Mouse (Mus musculus) lung, embryonic 15.5 days (tissue): ENCODE measurements around the gene Galnt10. TPM values are rescaled to one million over a fixed set of nuclear protein-coding genes. Genes with fewer than 3 reads are reported as not detected.

Experiments
- ATAC-seq: fragments of 200-750 bp; cut with Nextera tagmentation; 2 replicates; pipeline ENCODE4 v1.8.0; 2017; ENCODE audit warnings: moderate number of reproducible peaks, borderline replicate concordance; ENCODE audit not compliant: low FRiP score, low TSS enrichment; ENCODE audit errors: extremely low read depth
- H3K27ac ChIP-seq: fragments of 300-500 bp; sonication (generic); 2 replicates; pipeline ENCODE4 v1.5.1; 2015; ENCODE audit warnings: moderate library complexity, mild to moderate bottlenecking, inconsistent platforms
- H3K27me3 ChIP-seq: fragments of 300-500 bp; sonication (generic); 2 replicates; pipeline ENCODE4 v1.6.1; 2015; ENCODE audit warnings: inconsistent platforms
- H3K36me3 ChIP-seq: fragments of 300-500 bp; sonication (generic); 2 replicates; pipeline ENCODE4 v1.6.1; 2015; ENCODE audit warnings: inconsistent platforms
- H3K4me1 ChIP-seq: fragments of 300-500 bp; sonication (generic); 2 replicates; pipeline ENCODE4 v1.6.1; 2015; ENCODE audit warnings: inconsistent platforms
- H3K4me2 ChIP-seq: fragments of 300-500 bp; sonication (generic); 2 replicates; pipeline ENCODE4 v1.6.1; 2015; ENCODE audit warnings: inconsistent platforms, mild to moderate bottlenecking, moderate library complexity
- H3K4me3 ChIP-seq: fragments of 300-500 bp; sonication (generic); 2 replicates; pipeline ENCODE4 v1.5.1; 2015; ENCODE audit warnings: mild to moderate bottlenecking, inconsistent platforms
- H3K9ac ChIP-seq: fragments of 300-500 bp; sonication (generic); 2 replicates; pipeline ENCODE4 v1.6.1; 2015; ENCODE audit warnings: inconsistent platforms
- H3K9me3 ChIP-seq: fragments of 300-500 bp; sonication (generic); 2 replicates; pipeline ENCODE4 v1.6.1; 2016; ENCODE audit warnings: inconsistent platforms
- WGBS: fragments of 180-500 bp; shearing (Covaris S2); methylation state at CpG from one replicate; pipeline ENCODE4 v1.1.7; 2015; 5-methylcytosine and 5-hydroxymethylcytosine counted together
- polyA plus RNA-seq: library from polyadenylated mRNA; unstranded; fragments of >200 nt; fragmentation: Nextera tagmentation; extraction: Ambion mirVana; gene quantifications from 2 replicates; pipeline ENCODE4 v1.2.1, GENCODE M21; 2015

Galnt10 gene
- polyA plus RNA-seq, 1 experiment from 2014 or later = 15.3 TPM

- peak; percentile 56 for ATAC-seq
- Histone ChIP-seq H3K36me3 (no peaks in the 10 kb centered on the region), H3K9me3 (no peaks in the 10 kb centered on the region), H3K27ac (peak overlapping the region; percentile 68), H3K4me2 (peak overlapping the region; percentile 98), H3K4me1 (peaks cover 19% of the 10 kb centered on the region), H3K27me3 (no peaks in the 10 kb centered on the region), H3K4me3 (peak overlapping the region; percentile 86), H3K9ac (peak overlapping the region; percentile 86)
- WGBS = under 1% methylated on average over 30 of the region's 30 CpGs
These were observed 811 bp upstream of the Galnt10 start for GRCm38 (mm10) chr11:57644245-57645017.

GRCm38 (mm10) chr11:57645847-57646246 lies 605 bp downstream of the Galnt10 start:
- ATAC-seq = no peak
- Histone ChIP-seq H3K27ac (no peak overlapping the region), H3K9ac (peak overlapping the region; percentile 86), H3K27me3 (no peaks in the 10 kb centered on the region), H3K4me1 (peaks cover 22% of the 10 kb centered on the region), H3K9me3 (no peaks in the 10 kb centered on the region), H3K4me3 (peak overlapping the region; percentile 86), H3K36me3 (no peaks in the 10 kb centered on the region), H3K4me2 (peak overlapping the region; percentile 98)
- 13% methylated on average over 8 of the region's 8 CpGs for WGBS

- no peaks in the 10 kb centered on the region for H3K9me3 ChIP-seq
- WGBS = 16% methylated on average over 1 of the region's 1 CpGs
- H3K4me1 ChIP-seq = peaks cover 27% of the 10 kb centered on the region
- peak overlapping the region; percentile 98 for H3K4me2 ChIP-seq
- H3K36me3 ChIP-seq = no peaks in the 10 kb centered on the region
- no peak overlapping the region for H3K27ac ChIP-seq
- no peak overlapping the region for H3K4me3 ChIP-seq
- H3K9ac ChIP-seq = no peak overlapping the region
- no peaks in the 10 kb centered on the region for H3K27me3 ChIP-seq
- no peak for ATAC-seq
These were observed 1.2 kb downstream of the Galnt10 start for GRCm38 (mm10) chr11:57646416-57646815.

- 75% methylated on average over 8 of the region's 8 CpGs for WGBS
- ATAC-seq = no peak
- H3K9me3 ChIP-seq = no peaks in the 10 kb centered on the region
- H3K4me3 ChIP-seq = no peak overlapping the region
- H3K4me2 ChIP-seq = no peak overlapping the region
- peaks cover 32% of the 10 kb centered on the region for H3K4me1 ChIP-seq
- no peaks in the 10 kb centered on the region for H3K36me3 ChIP-seq
- no peaks in the 10 kb centered on the region for H3K27me3 ChIP-seq
- no peak overlapping the region for H3K27ac ChIP-seq
- H3K9ac ChIP-seq = no peak overlapping the region
These were observed 1.7 kb downstream of the Galnt10 start for GRCm38 (mm10) chr11:57646940-57647339.

GRCm38 (mm10) chr11:57647446-57647845 lies 2.2 kb downstream of the Galnt10 start:
- Histone ChIP-seq H3K27me3 (no peaks in the 10 kb centered on the region), H3K4me3 (no peak overlapping the region), H3K27ac (no peak overlapping the region), H3K4me1 (peaks cover 35% of the 10 kb centered on the region), H3K9ac (no peak overlapping the region), H3K9me3 (no peaks in the 10 kb centered on the region), H3K36me3 (no peaks in the 10 kb centered on the region), H3K4me2 (no peak overlapping the region)
- 67% methylated on average over 5 of the region's 5 CpGs for WGBS
- no peak for ATAC-seq

GRCm38 (mm10) chr11:57648196-57648800 lies 3.1 kb downstream of the Galnt10 start:
- no peaks in the 10 kb centered on the region for H3K27me3 ChIP-seq
- no peak overlapping the region for H3K4me2 ChIP-seq
- H3K9me3 ChIP-seq = no peaks in the 10 kb centered on the region
- no peaks in the 10 kb centered on the region for H3K36me3 ChIP-seq
- 87% methylated on average over 11 of the region's 11 CpGs for WGBS
- H3K4me3 ChIP-seq = no peak overlapping the region
- no peak for ATAC-seq
- peaks cover 35% of the 10 kb centered on the region for H3K4me1 ChIP-seq
- H3K9ac ChIP-seq = no peak overlapping the region
- no peak overlapping the region for H3K27ac ChIP-seq

- ATAC-seq = no peak
- no peaks in the 10 kb centered on the region for H3K36me3 ChIP-seq
- H3K4me2 ChIP-seq = no peak overlapping the region
- H3K27ac ChIP-seq = no peak overlapping the region
- H3K9me3 ChIP-seq = no peaks in the 10 kb centered on the region
- no peaks in the 10 kb centered on the region for H3K27me3 ChIP-seq
- H3K9ac ChIP-seq = no peak overlapping the region
- WGBS = 57% methylated on average over 4 of the region's 4 CpGs
- no peak overlapping the region for H3K4me3 ChIP-seq
- H3K4me1 ChIP-seq = peaks cover 35% of the 10 kb centered on the region
These were observed 4.0 kb downstream of the Galnt10 start for GRCm38 (mm10) chr11:57649269-57649668.

GRCm38 (mm10) chr11:57649671-57650070 lies 4.4 kb downstream of the Galnt10 start:
- no peak overlapping the region for H3K4me3 ChIP-seq
- H3K27me3 ChIP-seq = no peaks in the 10 kb centered on the region
- H3K9ac ChIP-seq = no peak overlapping the region
- H3K4me2 ChIP-seq = no peak overlapping the region
- H3K9me3 ChIP-seq = no peaks in the 10 kb centered on the region
- no peaks in the 10 kb centered on the region for H3K36me3 ChIP-seq
- H3K4me1 ChIP-seq = peaks cover 33% of the 10 kb centered on the region
- no peak overlapping the region for H3K27ac ChIP-seq
- no peak for ATAC-seq
- 60% methylated on average over 10 of the region's 10 CpGs for WGBS

- Histone ChIP-seq H3K4me1 (peaks cover 33% of the 10 kb centered on the region), H3K4me3 (no peak overlapping the region), H3K9ac (no peak overlapping the region), H3K27me3 (no peaks in the 10 kb centered on the region), H3K36me3 (no peaks in the 10 kb centered on the region), H3K4me2 (no peak overlapping the region), H3K9me3 (no peaks in the 10 kb centered on the region), H3K27ac (no peak overlapping the region)
- no peak for ATAC-seq
- WGBS = 71% methylated on average over 2 of the region's 2 CpGs
These were observed 5.6 kb downstream of the Galnt10 start for GRCm38 (mm10) chr11:57650867-57651266.

- H3K4me2 ChIP-seq = 0 out of 2 replicates have a peak overlapping the region, but pooled peaks have one; percentile 9
These were observed 6.1 kb downstream of the Galnt10 start for GRCm38 (mm10) chr11:57651281-57651810.

GRCm38 (mm10) chr11:57652206-57652922 lies 7.1 kb downstream of the Galnt10 start:
- Histone ChIP-seq H3K4me3 (no peak overlapping the region), H3K4me1 (peaks cover 25% of the 10 kb centered on the region), H3K27ac (no peak overlapping the region), H3K4me2 (no peak overlapping the region), H3K27me3 (no peaks in the 10 kb centered on the region), H3K9ac (no peak overlapping the region), H3K36me3 (no peaks in the 10 kb centered on the region), H3K9me3 (no peaks in the 10 kb centered on the region)
- ATAC-seq = no peak
- 88% methylated on average over 23 of the region's 23 CpGs for WGBS

More at GRCm38 (mm10) chr11:57651281-57651810, 6.1 kb downstream of the Galnt10 start:
- 22% methylated on average over 15 of the region's 15 CpGs for WGBS
- Histone ChIP-seq H3K4me1 (peaks cover 28% of the 10 kb centered on the region), H3K9ac (no peak overlapping the region), H3K4me3 (no peak overlapping the region), H3K27ac (no peak overlapping the region), H3K9me3 (no peaks in the 10 kb centered on the region), H3K36me3 (no peaks in the 10 kb centered on the region), H3K27me3 (no peaks in the 10 kb centered on the region)
- ATAC-seq = peak; percentile 46; the same call in 1 of the 2 replicates
